Mouse (Mus musculus) adrenal gland, adult 18-20 months (tissue): Measurements from ENCODE around the gene Osbp2. TPM values are rescaled to one million over a fixed set of nuclear protein-coding genes. Genes with fewer than 3 reads are reported as not detected.
"Not testable (repeated sequence)": the region's sequence is repeated elsewhere in the genome, so short reads cannot be mapped to it uniquely, and the experiment has no call there.

Experiments
- DNase-seq, 2 experiments: peaks; one replicate each; pipeline ENCODE4 v3.0.0; 2021 to 2022; ENCODE audit warnings: low spot score in 2 of 2
- long read RNA-seq, 2 experiments: library from polyadenylated mRNA; stranded (forward); transcript quantifications; one replicate each; pipeline ENCODE4 v2.0.0; 2021
- total RNA-seq, 2 experiments: library from RNA; stranded (reverse); gene quantifications; 1 replicate in 1 of 2; 2 replicates in 1 of 2; pipeline ENCODE4 v1.2.3; 2021

Osbp2 gene
- 1 to 10 TPM; 2.9 to 6.6 TPM for total RNA-seq
- long read RNA-seq, experiment 1, full-length matches to known transcripts: 1 of 6 reads
- long read RNA-seq, experiment 1, partial matches to known transcripts: 1 of 6 reads
- long read RNA-seq, experiment 1, other reads (novel, unspliced or antisense): 4 of 6 reads
- long read RNA-seq, experiment 2, partial matches to known transcripts: 1 of 1 reads
- long read RNA-seq, experiment 2, other reads (novel, unspliced or antisense): 0 of 1 reads

- DNase-seq: peak; percentile 57 to 64
These were observed at the start of gene Osbp2 for GRCm38 (mm10) chr11:3863454-3864112. TSS of gene Osbp2 (minus strand) at chr11:3863903.

GRCm38 (mm10) chr11:3912875-3913271, 49.2 kb upstream of the Osbp2 start:
- DNase-seq: peak in 1 of 2 experiments; percentile 37

- no peak for DNase-seq
These were observed 48.6 kb upstream of the Osbp2 start for GRCm38 (mm10) chr11:3912100-3912874.

GRCm38 (mm10) chr11:3911440-3911839, 47.7 kb upstream of the Osbp2 start:
- not testable (repeated sequence) for DNase-seq

GRCm38 (mm10) chr11:3910513-3911310, 47.0 kb upstream of the Osbp2 start:
- DNase-seq: no peak

- DNase-seq: no peak
These were observed 45.5 kb upstream of the Osbp2 start for GRCm38 (mm10) chr11:3909236-3909635.

GRCm38 (mm10) chr11:3905446-3905845, 41.7 kb upstream of the Osbp2 start:
- no peak for DNase-seq

GRCm38 (mm10) chr11:3904673-3905072, 41.0 kb upstream of the Osbp2 start:
- no peak for DNase-seq

GRCm38 (mm10) chr11:3903046-3903445, 39.3 kb upstream of the Osbp2 start:
- peak in 1 of 2 experiments; percentile 60 for DNase-seq

GRCm38 (mm10) chr11:3902516-3902915, 38.8 kb upstream of the Osbp2 start:
- DNase-seq: no peak

GRCm38 (mm10) chr11:3900296-3900695, 36.6 kb upstream of the Osbp2 start:
- DNase-seq: no peak

- DNase-seq: no peak
These were observed 32.2 kb upstream of the Osbp2 start for GRCm38 (mm10) chr11:3895933-3896332.

- DNase-seq: no peak
These were observed 31.8 kb upstream of the Osbp2 start for GRCm38 (mm10) chr11:3895458-3895857.

- peak; percentile 88 to 91 for DNase-seq
These were observed 30.9 kb upstream of the Osbp2 start, which contains the start of the genes 4921536K21Rik and Dusp18 for GRCm38 (mm10) chr11:3894406-3895281. TSS of gene 4921536K21Rik (minus strand) at chr11:3895098. TSS of gene Dusp18 (plus strand) at chr11:3895240.

- DNase-seq: no peak
These were observed 30.3 kb upstream of the Osbp2 start for GRCm38 (mm10) chr11:3893970-3894369.

GRCm38 (mm10) chr11:3887331-3887730, 23.6 kb upstream of the Osbp2 start:
- DNase-seq: no peak

GRCm38 (mm10) chr11:3883711-3884110, 20.0 kb upstream of the Osbp2 start:
- no peak for DNase-seq

GRCm38 (mm10) chr11:3879836-3880235, 16.1 kb upstream of the Osbp2 start:
- peak; percentile 68 to 76 for DNase-seq

GRCm38 (mm10) chr11:3878660-3879059, 15.0 kb upstream of the Osbp2 start:
- no peak for DNase-seq

- DNase-seq: no peak
These were observed 12.7 kb upstream of the Osbp2 start for GRCm38 (mm10) chr11:3876419-3876818.
